Mouse (Mus musculus) cerebellum, adult 8-10 months (tissue): ENCODE results near the gene Col4a2.

Source experiments
- DNase-seq: peaks from one replicate; pipeline ENCODE4 v3.0.0; 2022

Gene Col4a2

DNA sequence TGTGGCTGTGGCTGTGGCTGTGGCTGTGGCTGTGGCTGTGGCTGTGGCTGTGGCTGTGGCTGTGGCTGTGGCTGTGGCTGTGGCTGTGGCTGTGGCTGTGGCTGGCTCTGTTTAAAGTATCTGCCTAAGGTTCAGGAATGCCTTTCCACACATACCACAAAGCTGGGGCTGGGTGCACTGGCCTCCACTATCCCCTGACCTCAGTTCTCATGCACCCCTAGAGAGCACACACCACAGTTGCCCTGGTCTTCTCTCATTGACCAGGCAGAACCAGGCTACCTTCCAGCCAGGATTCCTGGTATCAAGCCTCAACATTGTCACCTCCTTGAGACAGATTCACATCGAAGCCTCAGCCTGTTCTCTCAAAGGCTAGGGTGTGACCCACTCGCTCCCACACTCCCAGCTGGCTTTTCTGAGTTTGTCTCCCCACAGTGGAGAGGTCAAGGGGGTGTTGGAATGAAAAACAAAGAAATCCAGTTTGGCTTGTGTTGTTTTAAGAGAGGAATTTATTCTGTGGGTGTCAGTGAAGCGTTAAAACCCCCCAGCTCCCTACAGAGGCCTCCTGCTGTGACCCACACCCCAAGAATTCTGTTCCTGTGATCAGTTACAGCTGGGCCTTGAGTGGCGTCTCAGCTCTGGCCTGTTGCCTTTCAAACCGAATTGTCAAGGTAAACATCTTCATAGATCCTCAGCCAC lies 15.3 kb downstream of the Col4a2 start:
- no peak for DNase-seq

DNA sequence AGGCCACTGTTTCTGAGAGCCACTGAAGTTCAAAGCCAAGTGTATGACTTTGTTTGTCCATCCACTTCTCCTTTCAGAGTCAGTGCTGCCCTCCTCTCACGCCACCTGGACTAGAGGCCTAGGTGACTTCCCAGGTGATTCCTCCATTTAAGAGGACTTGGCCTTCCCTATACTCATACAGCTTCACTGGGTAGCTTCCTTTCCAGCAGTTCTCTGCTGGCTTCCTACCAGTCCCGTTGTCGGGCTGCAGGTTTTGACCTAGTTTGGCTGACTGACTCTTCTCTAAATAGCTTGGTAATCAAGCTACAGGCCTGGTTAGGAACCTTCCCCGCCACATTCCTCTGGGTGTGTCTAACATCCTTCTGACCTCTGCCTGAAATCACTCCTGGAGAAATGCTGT lies 19.0 kb downstream of the Col4a2 start:
- DNase-seq, result no peak

DNA sequence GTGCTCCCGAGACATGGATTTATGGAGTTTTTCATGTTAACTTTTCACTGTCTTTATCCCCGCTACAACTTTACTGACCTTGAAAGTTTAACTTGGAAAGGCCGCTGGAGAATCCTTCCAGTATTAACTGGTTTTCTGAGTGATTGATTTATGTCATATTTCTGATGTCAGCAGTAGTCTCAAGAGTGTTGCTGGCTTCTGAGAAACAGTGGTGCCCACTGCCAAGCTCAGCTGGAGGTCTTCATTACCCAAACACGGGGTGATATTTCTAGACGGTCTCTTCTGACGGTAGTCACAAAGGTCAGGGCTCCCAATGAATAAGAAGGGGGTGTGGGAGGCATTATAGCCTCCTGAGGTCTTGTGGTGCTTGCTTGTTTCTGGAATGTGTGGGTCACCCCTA lies 21.1 kb downstream of the Col4a2 start:
- no peak for DNase-seq

DNA sequence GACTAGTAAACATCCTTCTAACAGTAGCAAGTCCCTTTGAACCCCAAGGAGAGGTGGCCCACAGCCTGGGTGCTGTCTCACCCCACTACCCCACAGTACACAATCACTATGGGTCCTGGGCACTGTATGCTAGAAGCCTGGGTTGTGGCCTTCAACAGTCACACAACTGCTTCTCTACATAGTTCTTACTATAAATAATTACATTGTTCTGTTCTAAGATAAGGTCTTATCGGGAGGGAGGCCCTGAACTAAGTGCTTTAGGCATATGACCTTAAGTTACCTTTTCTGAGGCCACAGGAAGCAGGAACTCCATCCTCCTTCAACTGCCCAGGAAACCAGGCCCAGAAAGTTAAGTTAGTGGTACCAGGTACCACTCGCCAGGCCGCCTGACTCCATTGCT lies 21.9 kb downstream of the Col4a2 start:
- DNase-seq, result no peak

DNA sequence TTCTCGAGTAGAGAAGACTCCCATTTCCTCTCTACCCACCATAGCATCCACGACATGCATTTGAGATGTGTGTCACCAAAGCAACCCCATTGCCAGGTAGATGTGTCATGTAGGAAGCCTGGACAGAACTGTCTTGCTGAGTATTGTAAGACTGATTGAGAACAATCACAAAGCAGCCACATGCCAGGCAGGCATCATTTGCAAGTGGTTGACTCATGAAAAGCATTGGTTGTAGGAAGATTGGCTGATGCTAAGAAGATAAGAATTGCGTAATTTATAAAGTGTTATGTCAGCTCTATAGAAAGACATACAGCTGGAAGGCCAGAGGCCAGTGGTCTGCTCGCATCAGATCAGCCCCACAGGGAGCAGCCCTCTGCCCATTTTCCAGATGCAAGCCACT lies 22.6 kb downstream of the Col4a2 start:
- no peak for DNase-seq

DNA sequence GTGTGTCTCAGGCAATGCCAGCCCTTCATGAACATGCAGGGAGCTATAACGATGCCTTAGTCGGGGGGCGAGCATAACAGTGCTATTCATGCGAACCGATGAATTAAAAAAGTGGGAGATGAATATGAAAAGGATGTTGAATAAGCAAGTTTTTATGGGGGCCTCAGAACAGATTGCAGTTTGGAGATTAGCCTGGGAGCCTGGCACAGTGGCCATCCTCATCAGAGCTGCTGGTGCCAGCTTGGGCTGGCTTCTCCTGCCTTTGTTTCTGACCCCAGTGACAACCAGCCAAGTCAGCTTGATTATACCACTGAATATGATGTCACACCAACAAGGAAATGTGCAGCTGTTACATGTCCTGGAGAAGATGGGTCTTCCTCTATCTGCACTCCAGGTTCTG lies 23.7 kb downstream of the Col4a2 start:
- no peak for DNase-seq

DNA sequence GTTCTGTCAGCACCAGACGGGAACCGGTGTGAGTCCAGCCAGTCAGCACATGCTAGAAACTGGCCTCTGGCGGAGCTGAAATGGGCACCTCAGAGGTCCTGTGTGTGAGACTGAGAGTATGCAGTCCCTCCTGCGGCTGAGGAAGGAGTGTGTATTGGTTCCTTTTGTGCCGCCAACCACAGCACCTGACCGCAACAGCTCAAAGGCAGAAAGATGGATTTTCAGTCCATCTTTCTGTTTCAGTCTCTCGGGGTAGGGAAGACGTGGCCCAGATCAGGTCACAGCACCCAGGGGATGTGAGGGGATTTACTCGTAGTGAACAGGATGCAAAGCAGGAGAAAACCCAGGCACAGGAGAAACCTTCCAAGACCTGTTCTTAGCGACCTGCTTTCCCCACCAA lies 25.0 kb downstream of the Col4a2 start:
- DNase-seq, result no peak

DNA sequence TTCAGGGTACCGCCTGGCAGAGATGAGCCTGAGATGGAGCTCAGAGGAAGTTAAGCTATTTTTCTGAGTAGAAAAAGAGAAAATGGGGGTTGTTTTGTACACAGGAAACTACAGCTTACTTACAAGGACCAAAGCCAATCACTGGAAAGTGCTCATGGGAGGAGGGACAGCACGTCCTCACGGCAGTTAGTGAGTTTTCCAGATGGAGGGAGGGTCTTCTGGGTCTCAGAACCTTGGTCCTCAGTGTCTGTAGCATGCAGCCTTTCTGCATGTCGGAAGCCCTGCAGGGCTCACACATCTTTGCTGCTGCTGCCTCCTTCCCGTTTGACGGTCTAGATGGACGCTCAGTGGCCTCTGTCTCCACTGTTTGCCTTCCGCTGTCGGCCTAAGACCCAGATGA lies 25.9 kb downstream of the Col4a2 start:
- DNase-seq, result no peak

DNA sequence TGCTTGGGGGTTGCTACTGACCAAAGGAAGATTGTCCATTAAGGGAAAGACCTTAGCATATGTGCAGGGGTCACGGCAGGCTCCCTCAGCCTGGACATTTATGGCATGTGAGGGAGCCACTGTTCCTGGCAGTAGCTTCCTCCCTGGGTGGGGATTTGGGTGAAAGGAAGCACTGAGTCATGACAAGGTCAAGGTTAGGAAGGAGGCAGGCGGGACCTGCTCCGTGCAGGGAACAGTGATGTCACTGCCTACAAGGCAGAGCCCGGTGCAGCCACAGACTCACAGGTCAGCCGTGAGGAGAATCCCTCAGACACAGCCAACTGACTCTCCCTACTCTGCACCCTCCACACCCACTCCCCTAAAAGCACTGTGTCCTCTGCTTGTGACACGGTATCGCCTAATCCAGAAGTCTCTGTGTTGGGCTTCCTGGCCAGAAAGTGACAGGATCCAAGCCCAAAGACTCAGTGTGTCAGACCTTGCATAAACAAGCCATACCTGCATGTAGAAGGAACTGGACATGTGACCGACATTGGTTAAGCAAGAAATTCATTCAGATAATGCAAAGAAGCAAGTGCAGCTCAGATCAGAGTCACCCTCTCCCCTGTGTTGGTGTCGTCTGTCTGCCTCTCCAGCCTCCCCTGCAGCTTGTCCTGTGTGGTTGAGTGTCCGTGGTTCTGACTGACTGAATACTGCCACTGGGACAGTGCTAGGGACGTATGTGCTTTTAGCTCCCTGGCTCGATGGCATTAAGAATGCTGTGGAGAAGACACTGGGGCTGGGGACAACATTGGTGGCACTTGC lies 27.9 kb downstream of the Col4a2 start:
- no peak for DNase-seq

DNA sequence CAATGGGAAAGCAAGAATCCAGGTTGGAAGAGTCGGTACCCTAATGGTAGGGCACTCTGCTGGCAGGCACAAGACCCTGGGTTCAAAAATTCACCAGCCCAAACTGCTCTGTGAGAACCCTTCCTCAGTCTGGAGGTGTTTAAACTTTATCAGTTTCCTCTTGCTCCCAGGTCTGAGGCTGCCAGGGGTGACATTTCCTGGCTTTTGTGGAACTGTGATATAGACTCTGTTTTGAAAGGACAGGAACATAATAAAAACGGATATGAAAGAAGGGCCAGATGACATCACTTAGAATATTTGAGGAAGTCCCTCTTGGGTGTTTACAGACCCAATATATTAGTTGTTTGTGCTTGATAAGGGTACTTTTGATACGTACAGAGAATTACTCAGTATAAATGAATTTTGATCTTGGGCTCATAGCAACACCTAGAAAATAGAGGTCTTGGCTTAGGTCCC lies 28.5 kb downstream of the Col4a2 start:
- DNase-seq, result no peak

DNA sequence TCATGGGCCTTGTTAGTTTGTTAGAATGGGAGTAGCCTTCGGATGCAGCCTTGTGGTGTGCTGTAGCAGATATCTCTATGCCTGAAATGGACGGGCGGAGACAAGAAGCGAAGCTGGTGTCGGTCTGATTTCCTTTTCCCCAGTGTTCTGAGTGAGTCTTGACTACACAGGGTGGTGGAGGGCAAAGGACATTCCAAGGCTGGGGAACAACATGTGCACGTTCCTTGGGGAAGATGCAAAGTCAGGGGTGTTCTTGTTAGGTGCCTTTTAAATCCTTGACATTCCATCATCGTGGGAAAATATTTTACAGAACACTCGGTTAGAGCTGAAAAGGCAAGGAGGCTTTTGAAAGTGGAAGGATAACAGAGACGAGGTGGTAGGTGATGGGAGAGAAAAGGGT lies 31.9 kb downstream of the Col4a2 start:
- DNase-seq, result no peak

DNA sequence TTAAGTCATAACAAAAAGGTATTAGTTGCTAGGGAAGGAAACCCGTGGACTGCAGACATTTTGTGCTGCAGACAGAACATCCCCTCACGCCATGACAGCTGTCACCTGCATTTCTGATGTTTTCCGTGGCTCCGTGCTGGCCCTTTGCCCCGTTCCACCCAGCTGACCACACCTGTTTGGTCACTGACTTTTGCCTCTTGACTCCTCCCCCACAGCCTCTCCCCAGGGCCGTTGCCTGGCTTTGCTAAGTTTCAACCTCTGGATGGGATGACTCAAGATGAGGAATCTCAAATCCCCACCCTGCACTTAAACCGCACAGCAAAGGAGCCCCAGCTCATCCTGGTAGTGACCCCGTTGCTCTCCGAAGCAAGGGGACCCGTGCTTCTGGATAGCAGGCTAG lies 33.6 kb downstream of the Col4a2 start:
- DNase-seq, result no peak

DNA sequence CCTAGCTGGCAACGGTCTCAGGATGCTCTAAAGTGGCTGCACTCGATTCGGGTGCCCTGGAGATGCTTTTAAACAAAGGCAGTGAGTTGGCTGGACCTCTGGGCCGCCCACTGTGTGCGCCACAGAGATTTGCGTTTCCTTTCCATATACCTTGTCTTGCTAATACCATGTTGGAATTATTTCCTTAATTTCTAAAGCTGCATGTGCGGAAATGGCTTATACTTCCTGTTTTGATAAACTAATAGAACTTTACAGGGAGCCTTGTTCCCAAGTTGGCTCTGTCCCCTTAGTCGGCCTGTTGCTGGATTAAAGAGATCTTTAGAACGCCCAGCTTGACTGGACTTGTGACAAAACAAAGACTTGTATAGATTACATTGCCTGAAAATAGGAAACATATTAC lies 35.1 kb downstream of the Col4a2 start:
- no peak for DNase-seq

DNA sequence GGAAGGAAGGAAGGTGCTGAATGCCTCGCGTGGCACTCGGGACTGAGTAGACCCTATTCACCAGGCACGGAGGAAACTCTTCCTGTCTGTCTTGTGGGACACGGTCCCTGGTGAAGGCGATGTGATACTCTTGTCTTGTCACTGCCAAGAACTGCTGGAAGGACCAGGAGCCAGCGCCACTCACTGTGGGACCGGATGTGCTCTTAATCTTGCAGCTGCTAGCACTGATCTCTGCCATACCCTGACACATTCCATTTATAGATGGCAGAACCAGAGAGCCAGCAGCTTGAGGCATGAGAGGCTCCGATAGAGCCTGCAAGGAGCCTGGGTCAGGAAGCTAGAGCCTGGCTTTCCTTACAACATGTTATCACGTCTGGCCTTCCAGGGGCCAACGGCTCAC lies 36.0 kb downstream of the Col4a2 start:
- no peak for DNase-seq

DNA sequence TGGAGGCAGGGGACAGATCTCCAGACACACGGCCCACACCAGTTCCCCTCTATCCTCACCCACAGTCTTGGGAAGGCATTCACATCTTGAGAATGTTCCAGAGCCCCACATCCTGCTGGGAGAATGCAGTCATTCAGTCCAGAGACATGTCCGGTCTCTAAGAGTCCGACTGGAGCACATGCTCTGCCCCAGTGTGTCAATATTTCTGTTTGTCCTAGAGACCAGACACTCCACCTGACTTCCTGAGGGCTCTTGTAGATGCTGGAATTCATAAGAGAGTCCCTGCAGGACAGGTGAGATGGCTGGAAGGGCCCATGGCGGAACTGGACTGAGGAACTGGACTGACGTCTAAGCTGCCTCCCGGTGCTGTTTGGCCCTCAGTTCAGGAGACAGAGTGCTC lies 38.8 kb downstream of the Col4a2 start:
- DNase-seq, result no peak

DNA sequence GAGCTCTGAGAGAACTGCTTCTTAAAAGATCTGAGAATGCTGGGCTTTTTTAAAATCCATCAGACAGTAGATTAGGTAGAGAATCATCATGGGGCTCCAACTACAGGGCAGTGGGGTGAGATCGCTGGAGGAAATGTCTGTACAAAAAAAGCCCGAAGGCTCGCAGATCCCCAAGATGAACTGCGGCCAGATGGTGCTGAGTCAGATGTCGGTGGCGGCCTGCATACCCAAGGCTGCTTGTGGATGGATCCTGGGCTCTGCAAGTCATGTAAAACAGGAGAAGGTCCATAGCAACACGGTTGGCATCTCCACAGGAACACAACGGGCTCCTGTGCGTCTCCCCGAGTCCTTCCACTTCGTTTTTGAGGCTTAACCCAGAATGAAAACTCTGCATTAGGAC lies 39.9 kb downstream of the Col4a2 start:
- no peak for DNase-seq

DNA sequence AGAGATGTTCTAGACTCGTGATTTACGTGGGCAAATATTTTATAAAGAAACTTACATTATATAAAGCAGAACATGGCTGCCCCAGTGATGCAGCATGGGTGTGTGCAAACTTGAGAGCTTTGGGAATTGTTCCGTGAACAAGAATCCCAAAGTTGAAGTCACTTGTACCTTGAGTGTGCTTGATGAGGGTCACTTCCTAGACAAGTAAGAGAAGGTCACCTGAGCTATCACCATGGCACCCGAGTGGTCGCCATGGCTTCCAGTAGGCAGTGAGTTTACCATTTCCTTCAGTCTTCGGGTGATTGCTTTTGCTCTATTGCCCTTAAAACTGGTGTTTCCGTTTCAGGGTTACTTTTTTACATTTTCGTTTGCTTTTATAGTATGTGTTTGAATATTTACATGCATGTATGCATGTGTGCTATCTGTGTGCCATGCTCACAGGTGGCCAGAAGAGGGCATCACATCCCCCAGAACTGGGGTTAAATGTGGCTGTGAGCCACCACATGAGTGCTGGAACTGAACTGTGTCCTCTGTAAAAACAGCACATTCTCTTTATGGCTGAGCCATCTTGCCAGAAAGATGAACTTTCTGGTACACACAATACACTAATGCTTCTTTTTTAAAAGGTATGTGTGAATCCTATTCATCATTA lies 42.3 kb downstream of the Col4a2 start:
- no peak for DNase-seq

DNA sequence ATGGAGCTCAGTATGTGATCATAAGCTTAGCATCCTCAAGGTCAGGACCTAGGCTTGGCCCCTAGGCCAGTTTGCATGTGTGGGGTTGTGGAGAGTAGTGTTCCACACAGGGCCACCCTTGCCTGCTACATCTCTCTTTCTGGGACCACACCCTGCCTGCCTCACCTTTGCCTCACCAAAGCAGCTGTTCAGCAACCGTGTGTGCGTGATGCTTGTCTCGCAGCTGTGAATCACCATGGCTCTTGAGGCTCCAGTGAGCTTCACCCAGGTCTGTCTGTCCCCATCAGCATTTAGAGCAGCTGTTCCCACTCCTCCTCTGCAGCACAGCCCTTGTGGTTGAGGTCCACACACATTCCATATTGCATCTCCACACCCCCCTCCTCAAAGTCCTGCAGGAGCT lies 43.3 kb downstream of the Col4a2 start:
- DNase-seq, result no peak

DNA sequence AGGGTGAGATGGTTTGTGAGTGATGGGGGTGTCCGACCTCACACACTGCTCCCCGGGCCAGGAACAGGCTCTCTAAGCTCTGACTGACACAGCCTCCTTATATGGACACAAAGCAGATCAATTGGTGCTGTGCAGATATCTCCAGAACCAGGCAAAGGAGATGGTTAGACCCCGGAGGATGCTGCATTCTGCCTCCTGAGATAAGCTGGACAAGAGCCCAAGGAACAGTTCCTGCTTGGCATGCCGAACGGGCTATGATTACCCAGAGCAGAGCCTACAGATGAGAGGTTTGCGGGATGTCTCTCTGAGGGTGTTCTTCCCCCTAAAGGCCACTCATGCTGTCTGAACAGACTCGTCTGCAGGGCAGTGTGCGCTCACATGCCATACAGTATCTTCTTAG lies 44.2 kb downstream of the Col4a2 start:
- no peak for DNase-seq

DNA sequence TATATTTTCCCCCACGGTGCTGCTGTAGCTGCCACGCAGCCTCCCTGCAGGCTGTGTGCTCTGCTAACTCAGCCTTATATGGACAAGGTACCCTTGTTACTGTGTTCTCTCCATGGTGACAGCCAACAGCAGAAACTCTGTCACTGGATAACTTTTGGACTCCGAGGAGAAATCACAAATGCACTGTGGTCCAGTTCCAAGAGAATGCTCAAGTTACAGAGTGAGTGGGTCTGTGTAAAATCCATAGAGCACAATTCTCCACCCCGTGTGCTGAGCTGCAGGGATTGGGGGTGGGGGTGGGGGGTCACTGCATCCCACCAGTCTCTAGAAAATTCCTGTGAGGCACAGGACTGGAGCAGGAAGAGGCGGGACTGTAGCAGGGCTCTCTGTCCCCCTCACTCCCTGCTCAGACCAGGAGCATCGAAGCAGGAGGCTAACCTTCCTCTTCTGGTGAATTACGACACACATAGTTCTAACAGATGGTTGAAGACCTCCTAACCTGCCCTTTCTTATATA lies 45.4 kb downstream of the Col4a2 start:
- DNase-seq, result no peak

DNA sequence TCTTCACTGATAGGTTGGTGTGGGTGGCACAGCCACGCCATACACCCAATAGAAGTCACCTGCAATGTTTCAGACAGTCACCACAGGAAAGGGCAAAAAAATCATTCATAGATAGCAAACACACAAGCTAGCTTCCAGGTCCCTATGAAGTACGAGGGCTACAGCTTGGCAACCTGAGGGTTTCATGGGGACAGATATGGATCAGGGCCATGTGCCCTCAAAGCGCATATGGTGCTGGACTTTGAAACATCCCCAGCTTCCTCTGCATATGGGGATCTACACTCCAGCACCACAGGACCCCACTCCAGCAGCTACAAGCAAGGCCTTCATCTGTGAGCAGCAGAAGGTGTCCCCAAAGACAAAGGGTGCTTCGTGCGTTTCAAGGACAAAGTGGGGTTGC lies 47.2 kb downstream of the Col4a2 start:
- DNase-seq, result no peak

DNA sequence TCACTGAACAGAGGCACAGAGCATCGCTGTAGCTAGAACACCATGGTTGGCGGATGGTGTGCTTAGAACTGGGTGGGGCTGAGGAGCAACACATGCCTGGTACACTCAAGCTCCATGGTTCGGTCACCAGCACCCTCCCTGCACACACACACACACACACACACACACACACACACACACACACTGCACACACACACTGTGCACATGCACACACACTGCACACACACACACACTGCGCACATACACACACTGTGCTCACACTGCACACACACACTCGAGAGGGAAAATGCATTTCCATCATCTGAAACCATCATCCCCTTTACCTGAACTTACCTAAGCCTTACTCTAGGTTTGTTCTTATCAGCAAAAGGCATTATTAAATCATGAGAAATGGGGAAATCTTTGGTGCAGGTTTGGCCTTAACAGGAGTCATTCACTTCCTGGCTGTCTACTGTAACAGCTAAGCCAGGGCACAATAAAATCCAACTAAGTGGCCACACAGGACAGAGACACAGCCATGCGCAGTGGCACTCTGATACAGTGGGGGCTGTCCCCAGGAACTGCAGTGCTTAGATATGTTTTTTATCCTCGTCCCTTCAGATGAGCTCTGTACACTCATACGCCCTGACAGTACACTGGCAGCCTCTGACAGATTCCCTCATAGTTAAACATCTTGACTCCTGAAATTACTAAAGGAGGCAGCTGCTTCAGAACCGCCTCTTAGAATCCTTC lies 49.1 kb downstream of the Col4a2 start:
- DNase-seq, result no peak
